39 mouse cellular contexts compared by ENCODE assay signal in the genomic region with DNA sequence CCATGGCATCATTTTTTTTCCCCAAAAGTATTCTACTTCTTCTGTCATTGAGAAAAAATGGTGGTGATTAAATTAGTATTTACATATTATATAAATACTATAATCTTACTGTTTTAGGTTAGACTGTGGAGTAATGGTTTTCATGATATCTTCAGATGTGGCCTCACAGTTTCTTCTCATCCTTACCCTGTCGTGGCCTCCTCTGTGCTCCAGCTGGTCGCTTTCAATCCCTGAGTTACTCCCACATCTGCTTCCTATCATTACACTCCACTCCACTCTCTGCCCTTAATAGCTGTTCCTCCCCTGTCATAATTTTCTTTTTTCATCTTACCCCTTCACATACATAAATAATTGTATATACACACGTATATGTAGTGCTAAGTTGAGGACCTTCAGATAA. TPM values are rescaled to one million over a fixed set of nuclear protein-coding genes. Genes with fewer than 3 reads are reported as not detected.
"Had no signal": no experiment of that assay in that cellular context is flagged by ENCODE, and none has a peak within 500 bp of the region (broad histone marks: within the 10 kb centered on the region; RNA-seq: fewer than 3 reads in every experiment).

No protein-coding gene starts in this region.

- H3K27me3 ChIP-seq: heart, embryonic 12.5 days; heart, embryonic 13.5 days; heart, embryonic 15.5 days; hindbrain, embryonic 12.5 days; hindbrain, embryonic 13.5 days; hindbrain, embryonic 15.5 days; intestine, embryonic 15.5 days; kidney, embryonic 15.5 days had no signal

- H3K36me3 ChIP-seq: heart, embryonic 10.5 days; heart, embryonic 12.5 days; heart, embryonic 13.5 days; heart, embryonic 15.5 days; hindbrain, embryonic 10.5 days; hindbrain, embryonic 12.5 days; hindbrain, embryonic 13.5 days; hindbrain, embryonic 15.5 days; intestine, embryonic 15.5 days; kidney, embryonic 15.5 days had no signal

- DNase-seq: heart, postnatal 10 days; heart, postnatal 14 days; heart, postnatal 36 days; heart, postnatal 4 days; kidney, adult 11 months; kidney, adult 18-20 months; kidney, adult 8-10 months; kidney, adult 9 months; kidney, postnatal 10 days; kidney, postnatal 14 days; kidney, postnatal 25 days; kidney, postnatal 36 days; kidney, postnatal 4 days; layer of hippocampus, adult 9-11 months; layer of hippocampus, postnatal 36 days had no signal

- H3K4me3 ChIP-seq: heart, embryonic 10.5 days; heart, embryonic 12.5 days; heart, embryonic 13.5 days; heart, embryonic 15.5 days; hindbrain, embryonic 10.5 days; hindbrain, embryonic 12.5 days; hindbrain, embryonic 13.5 days; hindbrain, embryonic 15.5 days; intestine, embryonic 15.5 days; kidney, embryonic 15.5 days; layer of hippocampus, adult 2 months had no signal

- H3K4me1 ChIP-seq: heart, embryonic 10.5 days; heart, embryonic 12.5 days; heart, embryonic 13.5 days; heart, embryonic 15.5 days; hindbrain, embryonic 10.5 days; hindbrain, embryonic 12.5 days; hindbrain, embryonic 13.5 days; hindbrain, embryonic 15.5 days; intestine, embryonic 15.5 days; kidney, embryonic 15.5 days had no signal

- H3K4me2 ChIP-seq: heart, embryonic 11.5 days; heart, embryonic 12.5 days; heart, embryonic 13.5 days; heart, embryonic 15.5 days; hindbrain, embryonic 12.5 days; hindbrain, embryonic 13.5 days; hindbrain, embryonic 14.5 days; hindbrain, embryonic 15.5 days; intestine, embryonic 15.5 days; kidney, embryonic 15.5 days had no signal

- ATAC-seq: hindbrain, embryonic 16.5 days; hindbrain, postnatal 0 days; inflammation-experienced regulatory T-cells, adult 6 months; intestine, embryonic 15.5 days; intestine, embryonic 16.5 days; intestine, postnatal 0 days had no signal

- H3K9ac ChIP-seq: heart, embryonic 12.5 days; heart, embryonic 13.5 days; heart, embryonic 15.5 days; hindbrain, embryonic 12.5 days; hindbrain, embryonic 13.5 days; hindbrain, embryonic 14.5 days; hindbrain, embryonic 15.5 days; intestine, embryonic 15.5 days; kidney, embryonic 15.5 days had no signal

- H3K9me3 ChIP-seq: heart, embryonic 10.5 days; heart, embryonic 12.5 days; heart, embryonic 15.5 days; hindbrain, embryonic 10.5 days; hindbrain, embryonic 12.5 days; hindbrain, embryonic 13.5 days; hindbrain, embryonic 15.5 days; intestine, embryonic 15.5 days; kidney, embryonic 15.5 days had no signal

- H3K27ac ChIP-seq: heart, embryonic 10.5 days; heart, embryonic 13.5 days; heart, embryonic 15.5 days; hindbrain, embryonic 10.5 days; hindbrain, embryonic 12.5 days; hindbrain, embryonic 13.5 days; hindbrain, embryonic 14.5 days; hindbrain, embryonic 15.5 days; hindbrain, postnatal 0 days; intestine, embryonic 15.5 days; kidney, embryonic 15.5 days; kidney, postnatal 0 days; layer of hippocampus, adult 2 months had no signal

RNA-seq across cellular contexts. Expression of a gene that starts 22.2 kb away (rescaled TPM):
- polyA plus RNA-seq: heart, embryonic 12.5 days; heart, embryonic 14.5 days; hindbrain, embryonic 10.5 days; hindbrain, embryonic 11.5 days; hindbrain, embryonic 12.5 days; kidney, embryonic 15.5 days; large intestine, adult 2 months had no signal

RNA-seq across cellular contexts. Expression of a gene that starts 41.0 kb away (rescaled TPM):
- polyA plus RNA-seq: heart, embryonic 10.5 days; heart, embryonic 11.5 days; heart, embryonic 12.5 days; heart, embryonic 13.5 days; heart, embryonic 14.5 days; heart, embryonic 15.5 days; heart, postnatal 0 days; hindbrain, embryonic 10.5 days; hindbrain, embryonic 11.5 days; hindbrain, embryonic 12.5 days; hindbrain, embryonic 13.5 days; hindbrain, embryonic 14.5 days; hindbrain, embryonic 15.5 days; hindbrain, embryonic 16.5 days; hindbrain, postnatal 0 days; kidney, embryonic 15.5 days; kidney, embryonic 16.5 days had no signal
